Mouse (Mus musculus) megakaryocyte-erythroid progenitor cell, adult 5-6 weeks (primary cell): ENCODE measurements around the gene Gtdc1. TPM values are rescaled to one million over a fixed set of nuclear protein-coding genes. Genes with fewer than 3 reads are reported as not detected.
A peak's percentile ranks its signal among the peaks of the same experiment; 100 is the strongest.

Experiments
- ATAC-seq: replicated peaks from 2 replicates; pipeline ENCODE4 v1.8.0; 2016; ENCODE audit warnings: mild to moderate bottlenecking, inconsistent platforms; ENCODE audit not compliant: severe bottlenecking, poor library complexity, low FRiP score, low TSS enrichment
- total RNA-seq, 2 experiments: library from RNA; stranded (forward) in 1 of 2; stranded (reverse) in 1 of 2; fragments of 200-1000, 215-1000 nt in 1 of 2; fragments of >200 nt in 1 of 2; fragmentation: Nextera tagmentation in 1 of 2; gene quantifications; 2 replicates each; pipeline ENCODE4 v1.2.3; 2014 to 2017

Gene Gtdc1
- total RNA-seq, 2 experiments from 2014 or later, result 22.0 to 23.0 TPM

DNA sequence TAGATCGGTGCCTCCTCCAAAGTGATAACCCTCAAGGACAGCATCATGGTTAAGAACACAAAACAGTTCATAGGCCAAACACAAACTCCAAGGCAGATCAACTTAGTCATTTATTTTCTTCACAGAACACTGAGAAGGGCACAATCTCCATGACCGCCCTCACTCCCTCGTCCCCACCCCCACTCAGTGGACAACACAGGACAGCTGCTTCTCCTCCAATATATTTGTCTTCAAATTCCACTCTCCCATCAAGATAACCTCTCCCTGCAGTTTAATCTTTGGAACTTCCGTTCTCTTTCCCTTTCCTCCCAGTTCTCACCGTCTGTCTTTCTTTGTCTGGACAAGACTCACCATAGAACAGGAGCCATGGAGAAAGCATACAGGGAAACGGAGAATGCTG, 378.1 kb downstream of the Gtdc1 start:
- no peak for ATAC-seq

DNA sequence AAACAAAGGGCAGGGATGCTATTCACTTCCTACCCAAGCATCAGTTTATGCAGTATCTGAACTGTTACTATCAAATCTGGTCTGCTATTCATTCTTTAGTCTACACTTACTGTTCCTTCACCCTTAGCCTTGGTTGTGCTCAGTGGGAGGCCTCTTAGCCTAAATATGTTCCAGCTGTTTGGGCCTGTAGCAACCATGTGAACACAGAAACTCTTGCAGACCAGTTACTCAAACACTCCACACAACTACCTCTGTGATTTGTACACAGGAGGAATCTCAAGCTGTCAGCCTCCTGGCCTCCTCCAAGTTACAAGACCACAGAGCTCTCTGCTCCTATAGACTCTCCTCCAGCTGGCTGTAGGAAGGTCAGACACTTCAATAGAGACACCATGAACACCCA, 384.7 kb downstream of the Gtdc1 start:
- no peak for ATAC-seq

DNA sequence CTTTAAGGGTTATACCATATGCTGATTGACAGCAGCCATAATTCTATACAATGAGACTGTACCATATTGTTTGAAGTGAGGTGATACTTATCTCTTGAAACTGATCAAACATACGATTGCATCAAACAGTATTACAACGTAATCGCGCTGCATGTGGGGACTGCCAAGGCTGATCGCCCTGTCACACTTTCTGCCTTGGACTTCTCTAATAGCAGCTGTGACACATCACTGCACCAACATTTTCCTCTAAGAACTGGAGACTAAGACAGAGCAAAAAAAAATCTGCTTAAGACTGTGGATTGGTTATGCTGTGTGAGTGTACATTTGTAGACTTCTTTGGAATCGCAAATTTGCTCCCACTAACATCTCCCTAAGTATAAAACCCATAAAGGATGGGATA, 385.7 kb downstream of the Gtdc1 start:
- no peak for ATAC-seq

DNA sequence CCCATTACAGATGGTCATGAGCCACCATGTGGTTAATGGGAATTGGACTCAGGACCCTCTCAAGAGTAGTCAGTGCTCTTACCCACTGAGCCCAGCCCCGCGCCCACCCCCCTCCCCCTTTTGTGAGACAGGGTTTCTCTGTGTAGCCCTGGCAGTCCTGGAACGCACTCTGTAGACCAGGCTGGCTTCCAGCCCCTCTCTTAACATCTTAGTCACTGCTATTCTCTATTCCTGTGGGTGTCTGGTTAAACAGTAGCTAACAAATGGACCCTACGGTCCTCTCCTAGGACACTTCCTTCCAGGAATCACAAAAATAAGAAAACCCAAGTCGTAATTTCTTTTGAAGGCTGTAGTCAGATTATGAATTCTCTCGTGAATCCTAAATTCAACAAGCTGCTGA, 386.6 kb downstream of the Gtdc1 start:
- ATAC-seq, result no peak

DNA sequence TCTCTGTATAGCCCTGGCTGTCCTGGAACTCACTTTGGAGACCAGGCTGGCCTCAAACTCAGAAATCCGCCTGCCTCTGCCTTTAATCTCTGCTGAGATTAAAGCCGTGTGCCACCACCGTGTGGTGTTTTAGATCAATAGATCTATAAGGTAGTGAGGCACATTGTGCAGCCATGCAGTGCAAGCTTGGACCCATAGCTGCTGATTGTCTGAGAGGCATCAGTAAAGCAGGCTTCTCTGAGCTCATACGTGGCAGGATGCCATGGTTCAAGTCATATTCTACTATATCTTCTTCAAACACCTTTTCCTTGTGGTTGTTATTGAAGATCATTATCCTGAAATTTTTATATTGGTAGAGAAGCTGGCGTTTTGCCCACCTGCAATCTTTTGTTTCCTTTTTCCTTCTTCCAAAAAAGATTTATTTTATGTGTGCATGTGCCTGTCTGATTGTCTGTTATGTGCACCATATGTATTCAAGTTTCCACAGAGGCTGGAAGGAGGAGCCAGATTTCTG, 388.3 kb downstream of the Gtdc1 start:
- 0 out of 2 replicates have a peak, but pooled peaks have one; percentile 52 for ATAC-seq

DNA sequence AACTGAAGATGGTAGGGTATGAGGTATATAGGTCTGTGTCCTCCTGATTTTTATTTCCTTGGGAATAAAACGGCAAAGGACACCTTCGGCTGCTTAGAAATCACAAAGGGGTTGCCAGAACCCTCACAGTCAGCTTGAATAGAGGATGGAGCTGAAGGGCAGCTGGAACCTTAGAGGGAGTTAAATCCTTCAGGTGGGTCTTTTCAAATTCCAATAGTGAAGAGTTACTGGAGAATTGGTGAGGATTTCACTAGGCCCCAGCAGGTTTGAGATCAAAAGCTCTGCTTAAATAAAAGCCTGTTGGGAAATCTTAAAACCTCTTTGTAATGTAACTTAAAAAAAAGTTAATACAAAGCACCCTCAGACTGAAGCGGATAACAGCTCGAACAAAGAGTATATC, 389.3 kb downstream of the Gtdc1 start:
- ATAC-seq, result no peak

DNA sequence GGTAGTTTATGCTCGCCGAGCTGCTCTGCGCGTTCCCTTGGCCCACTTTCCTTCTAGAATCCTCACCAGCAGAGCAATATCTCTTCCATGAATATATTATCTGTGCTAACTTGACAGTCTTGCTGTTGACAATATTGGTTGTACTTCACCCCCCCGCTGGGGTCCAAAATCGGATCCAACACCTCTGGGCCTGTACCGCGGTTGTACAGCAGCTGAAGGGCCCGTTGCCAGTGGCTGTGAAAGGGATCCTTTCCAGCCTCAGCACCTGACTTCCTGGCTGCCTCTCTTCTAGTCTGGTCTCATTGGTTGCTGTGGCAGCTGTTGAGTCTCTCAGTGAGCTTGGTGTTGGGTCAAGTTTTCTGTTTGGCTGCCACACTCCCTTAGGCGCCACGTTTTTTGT, 391.7 kb downstream of the Gtdc1 start:
- no peak for ATAC-seq

DNA sequence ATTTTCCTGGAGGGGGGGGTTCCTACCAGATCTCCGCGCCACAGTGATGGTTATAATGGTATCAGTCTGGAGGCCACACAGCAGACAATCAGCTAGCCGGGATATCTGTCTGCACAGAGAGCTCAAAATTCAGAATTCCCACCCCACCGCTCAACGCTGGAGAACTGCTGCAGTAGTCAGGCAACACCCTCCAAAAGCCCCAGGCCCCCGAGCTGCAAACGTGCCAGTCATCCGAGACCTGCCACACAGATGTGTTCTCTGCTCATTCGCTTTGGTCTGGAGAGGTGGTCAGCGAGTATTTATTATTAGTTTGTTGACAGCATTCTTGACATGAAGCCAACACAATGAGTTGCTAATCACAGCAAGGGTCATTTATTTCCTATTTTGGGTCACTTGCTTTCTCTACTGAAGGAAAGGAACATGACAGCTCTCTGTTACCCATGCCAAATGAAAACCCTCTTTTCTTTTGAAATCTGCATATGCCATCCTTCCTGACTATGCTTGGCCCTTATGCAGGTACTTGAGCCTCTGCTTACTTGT, 392.3 kb downstream of the Gtdc1 start:
- ATAC-seq, result no peak

DNA sequence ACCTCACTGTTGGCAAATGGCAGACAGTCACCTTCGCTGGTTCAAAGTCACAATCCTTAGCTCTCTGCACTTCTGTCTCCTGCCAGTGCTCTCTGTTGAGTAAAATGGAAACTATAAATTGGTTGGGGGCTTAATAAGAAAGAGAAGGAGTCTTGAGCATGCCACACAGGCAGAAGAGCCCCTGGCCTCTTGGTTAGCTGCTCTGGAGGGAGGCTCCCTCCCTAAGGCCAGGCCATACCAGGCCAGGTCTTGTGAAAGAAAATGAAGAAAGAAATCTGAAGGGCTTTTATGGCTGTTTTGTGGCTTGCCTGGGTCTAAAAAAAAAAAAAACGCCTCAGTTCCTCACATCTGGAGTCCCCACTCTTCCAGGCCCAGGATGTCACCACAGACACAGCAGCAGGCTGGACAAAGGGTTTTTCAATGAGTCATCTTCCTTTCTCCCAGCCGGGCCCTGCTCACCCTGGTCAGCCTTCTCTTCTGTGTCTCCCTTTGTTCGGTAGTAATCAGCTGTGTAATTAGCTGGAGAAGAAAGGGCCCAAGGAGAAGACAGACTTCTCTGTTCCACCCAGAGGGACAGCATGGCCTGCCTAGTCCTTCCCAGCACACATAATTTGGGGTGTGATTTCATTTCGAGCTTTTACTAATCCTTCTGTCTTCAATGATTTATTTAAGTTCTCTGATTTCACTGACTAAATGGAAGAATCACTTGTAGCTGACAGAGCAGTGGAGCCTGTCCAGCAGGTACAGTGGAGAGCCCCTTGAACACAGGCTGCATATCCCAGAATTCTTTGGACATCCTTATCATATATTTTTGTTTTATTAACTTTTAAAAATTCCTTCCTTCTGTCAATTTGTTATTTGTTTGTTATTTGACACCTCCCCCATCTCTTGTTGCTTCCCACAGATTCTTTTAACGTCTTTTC, 401.1 kb downstream of the Gtdc1 start:
- ATAC-seq, result no peak

DNA sequence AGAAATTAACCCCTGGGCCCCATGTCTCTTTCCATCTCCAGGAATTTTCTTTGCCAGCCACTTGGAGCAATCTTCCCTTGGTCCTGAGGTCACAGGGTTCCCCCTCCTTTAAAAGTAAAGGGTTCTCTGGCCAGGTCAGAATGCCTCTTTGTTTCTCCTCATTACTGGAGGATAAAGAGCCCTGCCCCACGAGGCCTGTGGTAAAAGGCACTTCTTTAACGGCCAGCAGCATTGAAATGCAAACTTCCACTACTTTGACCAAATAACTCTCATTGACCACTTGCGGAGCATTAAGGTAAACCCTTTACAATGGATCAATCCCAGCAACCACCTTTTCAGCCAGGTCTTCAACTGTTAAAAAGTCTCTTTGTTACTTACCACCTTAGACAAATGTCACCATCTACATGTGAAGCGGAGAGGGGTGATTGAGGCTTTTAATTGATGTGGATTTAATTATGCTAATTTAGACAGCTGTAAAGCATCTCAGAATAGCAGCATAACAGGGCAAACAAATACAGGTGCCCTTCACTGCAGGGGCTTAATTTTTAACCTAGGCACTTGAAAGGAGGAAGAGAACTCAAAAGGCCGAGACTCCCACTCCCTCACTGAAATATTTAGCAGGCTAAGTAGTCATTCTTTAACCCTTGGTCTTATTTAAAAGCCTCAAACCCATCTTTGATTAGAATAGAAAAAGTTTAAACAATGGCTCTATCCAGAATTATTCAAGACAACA, 402.1 kb downstream of the Gtdc1 start:
- ATAC-seq, result no peak

DNA sequence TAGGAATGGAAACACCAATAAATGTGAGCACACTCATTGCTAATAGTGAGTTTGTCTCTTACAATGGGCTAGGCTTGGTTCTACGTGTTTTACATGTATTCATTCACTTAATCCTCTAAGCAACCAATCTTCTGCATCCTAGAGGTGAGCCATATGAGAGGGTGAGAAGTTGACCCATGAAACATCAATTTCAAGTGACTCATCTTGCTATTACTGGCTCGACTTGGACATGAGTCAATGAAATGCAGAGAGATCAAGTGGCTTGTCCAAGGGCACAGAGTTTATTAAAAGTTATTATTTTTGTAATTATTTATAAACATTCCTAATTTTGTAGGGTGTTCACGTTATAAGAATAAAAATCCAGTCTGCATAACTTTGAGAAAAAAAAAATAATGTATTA, 408.2 kb downstream of the Gtdc1 start:
- ATAC-seq, result no peak

DNA sequence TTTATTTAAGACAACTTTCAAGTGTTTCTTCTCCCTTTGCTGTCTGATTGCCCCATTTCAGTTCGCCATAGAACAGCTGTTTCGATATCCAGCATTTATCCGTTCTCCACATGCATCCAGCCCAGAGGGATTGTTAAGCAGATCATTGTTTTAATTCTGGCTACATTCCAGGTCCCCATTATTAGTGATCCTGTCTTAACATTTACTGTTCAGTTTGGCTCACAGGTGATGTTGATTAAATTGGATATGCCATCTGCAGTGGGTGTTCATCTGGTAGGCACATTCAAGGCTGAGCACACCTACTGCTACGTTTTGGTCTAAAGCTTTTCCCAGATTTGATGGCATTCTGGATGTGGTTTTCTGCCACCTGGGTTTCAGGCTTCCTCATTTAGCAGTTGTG, 409.4 kb downstream of the Gtdc1 start:
- no peak for ATAC-seq

Other genes starting within 250 kb of the Gtdc1 start
- gene Zeb2, start 189.7 kb upstream of the Gtdc1 start, total RNA-seq (2014; fragmentation: Nextera tagmentation), result 118 and 125 TPM in 2 replicates
- 113 and 119 TPM in 2 replicates for gene Zeb2, start 189.7 kb upstream of the Gtdc1 start, total RNA-seq (2017)